Mouse (Mus musculus) fibroblast of lung, adult 2 months (primary cell): ENCODE measurements around the gene Tub.

ENCODE experiments used
- DNase-seq: peaks from one replicate; pipeline ENCODE4 v3.0.0-alpha.2; 2011; ENCODE audit warnings: low read depth

Gene Tub

GRCm38 (mm10) chr7:108985934-108986708, 36.0 kb downstream of the Tub start:
- no peak for DNase-seq

GRCm38 (mm10) chr7:108991207-108991606, 41.1 kb downstream of the Tub start:
- DNase-seq: no peak

GRCm38 (mm10) chr7:108993230-108993629, 43.1 kb downstream of the Tub start:
- DNase-seq: peak; percentile 83

GRCm38 (mm10) chr7:108993881-108994291, 43.7 kb downstream of the Tub start:
- DNase-seq: peak; percentile 44

- no peak for DNase-seq
Measured at GRCm38 (mm10) chr7:108996156-108996555, 46.0 kb downstream of the Tub start.

GRCm38 (mm10) chr7:109000315-109000954, 50.3 kb downstream of the Tub start:
- no peak for DNase-seq

GRCm38 (mm10) chr7:109001971-109002370, 51.8 kb downstream of the Tub start:
- no peak for DNase-seq

- no peak for DNase-seq
Measured at GRCm38 (mm10) chr7:109003653-109004052, 53.5 kb downstream of the Tub start.

GRCm38 (mm10) chr7:109009260-109009659, 59.1 kb downstream of the Tub start:
- DNase-seq: no peak

GRCm38 (mm10) chr7:109010720-109011595, 60.8 kb downstream of the Tub start:
- DNase-seq: no peak

GRCm38 (mm10) chr7:109011596-109012180, 61.5 kb downstream of the Tub start:
- DNase-seq: no peak

GRCm38 (mm10) chr7:109012575-109012974, 62.4 kb downstream of the Tub start:
- DNase-seq: no peak

- peak; percentile 7 for DNase-seq
Measured at GRCm38 (mm10) chr7:109012998-109013625, 63.0 kb downstream of the Tub start.

- DNase-seq: no peak
Measured at GRCm38 (mm10) chr7:109014851-109015250, 64.7 kb downstream of the Tub start.

GRCm38 (mm10) chr7:109016378-109016923, 66.3 kb downstream of the Tub start:
- DNase-seq: no peak

GRCm38 (mm10) chr7:109019243-109019642, 69.1 kb downstream of the Tub start:
- no peak for DNase-seq

- peak; percentile 20 for DNase-seq
Measured at GRCm38 (mm10) chr7:109021428-109021827, 71.3 kb downstream of the Tub start.

GRCm38 (mm10) chr7:109025743-109026142, 75.6 kb downstream of the Tub start:
- no peak for DNase-seq

- DNase-seq: no peak
Measured at GRCm38 (mm10) chr7:109026976-109027375, 76.8 kb downstream of the Tub start.

- no peak for DNase-seq
Measured at GRCm38 (mm10) chr7:109027721-109028120, 77.6 kb downstream of the Tub start.

- DNase-seq: peak; percentile 31
Measured at GRCm38 (mm10) chr7:109028204-109028603, 78.1 kb downstream of the Tub start.
